Mouse (Mus musculus) WW6 (cell line): ENCODE measurements at regions not wholly inside any gene's neighbourhood (a gene's known extent, or its start where the extent isn't known, plus 50 kb on each side); places are given as distances from the start of the nearest gene placed in this dataset.
"Not testable (repeated sequence)": the region's sequence is repeated elsewhere in the genome, so short reads cannot be mapped to it uniquely, and the experiment has no call there.

ENCODE experiments used
- DNase-seq: peaks from one replicate; pipeline ENCODE4 v3.0.0-alpha.2; 2013; ENCODE audit warnings: low read depth, low spot score

DNA sequence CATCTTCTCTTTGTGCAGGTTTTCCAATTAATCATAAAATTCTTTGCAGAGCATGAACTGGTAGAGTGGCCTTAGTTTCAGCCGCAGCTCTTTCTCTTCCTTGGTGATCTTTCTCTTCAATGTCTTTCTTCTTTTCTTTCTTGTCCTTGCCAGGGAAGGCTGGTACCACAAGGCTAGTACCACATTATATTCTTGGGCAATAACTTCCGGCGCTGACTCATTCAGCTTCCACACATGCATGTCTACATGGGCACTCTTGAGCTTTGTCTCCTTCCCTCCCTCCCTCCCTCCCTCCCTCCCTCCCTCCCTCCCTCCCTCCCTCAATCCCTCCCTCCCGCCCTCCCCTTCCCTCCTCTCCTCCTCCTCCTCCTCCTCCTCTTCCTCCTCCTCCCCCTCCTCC, 98.1 kb upstream of the Pwp1 start:
- not testable (repeated sequence) for DNase-seq

DNA sequence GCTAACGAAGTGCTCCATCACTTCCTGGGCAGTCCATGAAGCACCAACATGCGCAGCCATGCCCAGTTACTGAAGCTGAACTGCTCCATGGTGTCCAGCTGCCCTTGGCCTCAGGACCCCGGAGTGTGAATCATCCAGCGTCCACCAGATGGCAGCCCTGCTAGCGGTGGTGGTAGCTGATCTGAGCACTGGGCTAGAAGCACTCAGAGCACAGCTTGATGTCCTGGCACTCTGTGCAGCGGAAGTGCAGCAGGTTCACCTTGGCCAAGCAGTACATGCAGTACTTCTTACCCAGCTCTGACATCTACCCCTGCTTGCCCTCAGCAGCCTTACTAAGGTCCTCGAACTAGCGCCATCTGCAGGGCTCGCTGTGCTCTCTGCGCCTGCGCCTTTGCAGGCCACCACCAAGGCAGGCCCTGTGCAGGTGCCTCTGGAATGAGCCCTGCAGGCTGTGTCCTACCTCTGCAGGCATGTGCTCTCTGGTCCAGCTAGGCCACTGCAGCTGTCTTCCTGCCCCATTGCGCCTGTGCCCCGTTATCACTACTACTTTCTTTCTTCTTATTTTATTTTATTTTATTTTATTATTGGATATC, 97.4 kb upstream of the Pwp1 start:
- peak; percentile 0 for DNase-seq

DNA sequence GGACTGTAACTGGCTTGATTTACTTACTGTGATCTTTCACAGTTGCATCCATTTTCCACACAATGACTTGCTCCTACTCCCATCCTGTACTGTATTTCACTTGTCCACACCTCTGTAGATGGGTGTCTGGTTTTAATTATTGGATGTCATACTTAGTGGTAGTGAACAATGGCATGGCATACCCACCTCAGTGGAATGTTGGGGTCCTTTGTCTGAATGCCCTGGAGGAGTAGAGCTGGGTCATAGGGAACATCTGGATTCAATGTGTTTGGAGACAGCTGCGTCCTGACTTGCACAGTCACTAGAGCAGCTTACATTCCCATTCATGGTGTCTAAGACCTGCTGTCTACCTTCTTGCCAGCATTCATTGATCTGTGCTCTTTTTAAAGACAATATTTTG, 91.5 kb upstream of the Pwp1 start:
- DNase-seq: no peak

DNA sequence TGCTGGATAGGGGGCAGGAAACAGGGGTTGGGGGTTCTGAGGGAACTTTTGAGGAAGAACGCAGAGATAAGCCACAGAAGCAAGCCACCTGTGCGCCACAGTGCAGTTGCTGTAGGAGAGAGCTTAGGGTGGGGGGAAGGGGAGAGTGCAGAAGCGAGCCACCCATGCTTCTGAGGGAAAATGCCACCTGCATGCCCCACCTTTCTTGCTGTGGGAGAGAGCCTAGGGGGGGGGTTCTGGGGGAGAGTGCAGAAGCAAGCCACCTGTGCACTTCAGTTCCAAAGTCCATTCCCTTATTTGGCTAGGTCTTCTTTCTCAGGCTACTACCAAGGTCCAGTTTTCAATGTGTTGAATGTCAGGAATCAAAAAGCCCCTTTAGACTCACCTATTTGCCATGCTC, 90.3 kb upstream of the Pwp1 start:
- DNase-seq: no peak

DNA sequence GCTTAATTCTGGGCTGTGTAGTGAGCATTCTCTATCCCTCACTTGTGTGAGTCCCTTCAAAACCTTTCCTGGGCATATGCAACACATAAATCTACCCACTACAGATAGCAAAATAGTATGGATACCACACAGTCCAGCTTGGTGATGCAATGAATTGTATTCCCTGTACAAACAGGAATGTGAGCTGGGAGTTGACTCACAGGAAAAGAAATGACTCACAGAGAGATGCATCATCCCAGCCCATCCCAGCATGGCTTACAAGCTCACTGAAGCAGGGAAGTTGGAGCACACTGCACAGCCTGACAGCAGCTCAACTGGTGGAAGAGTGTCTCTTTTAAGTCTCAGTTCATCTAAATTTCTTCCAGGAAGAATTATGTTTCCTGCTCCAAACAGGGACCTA, 89.7 kb upstream of the Pwp1 start:
- not testable (repeated sequence) for DNase-seq

DNA sequence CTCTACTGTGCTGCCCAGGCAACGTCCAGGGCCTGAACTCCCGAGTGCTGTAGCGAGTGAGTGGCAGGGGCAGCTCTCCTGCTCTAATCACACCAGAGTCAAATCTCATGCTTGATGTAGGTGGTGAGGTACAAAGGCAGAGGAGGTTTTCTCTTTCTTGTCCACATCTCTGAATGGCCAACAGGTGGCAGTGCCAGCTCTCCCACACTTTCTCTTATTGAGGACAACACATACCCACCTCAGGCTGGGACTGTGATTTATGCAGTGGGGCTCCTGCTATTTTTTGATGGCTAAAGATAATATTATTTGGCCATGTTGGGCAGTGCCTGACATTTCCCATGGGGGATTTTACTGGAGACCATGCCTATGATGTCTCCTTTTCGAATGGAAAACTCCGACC, 87.3 kb upstream of the Pwp1 start:
- no peak for DNase-seq

DNA sequence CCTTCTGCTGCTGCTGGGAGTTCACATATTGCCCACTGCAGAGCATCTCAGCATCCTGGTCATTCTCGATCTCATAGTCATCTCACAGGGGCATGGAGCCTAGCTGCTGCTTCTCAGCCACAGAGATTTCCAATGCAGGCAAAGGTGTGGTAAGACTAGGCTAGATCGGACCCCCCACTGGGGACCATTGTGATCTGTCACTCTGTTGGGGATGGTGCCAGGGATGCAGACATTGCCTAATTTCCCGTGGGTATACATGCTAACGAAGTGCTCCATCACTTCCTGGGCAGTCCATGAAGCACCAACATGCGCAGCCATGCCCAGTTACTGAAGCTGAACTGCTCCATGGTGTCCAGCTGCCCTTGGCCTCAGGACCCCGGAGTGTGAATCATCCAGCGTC, 83.9 kb upstream of the Pwp1 start:
- DNase-seq: not testable (repeated sequence)

DNA sequence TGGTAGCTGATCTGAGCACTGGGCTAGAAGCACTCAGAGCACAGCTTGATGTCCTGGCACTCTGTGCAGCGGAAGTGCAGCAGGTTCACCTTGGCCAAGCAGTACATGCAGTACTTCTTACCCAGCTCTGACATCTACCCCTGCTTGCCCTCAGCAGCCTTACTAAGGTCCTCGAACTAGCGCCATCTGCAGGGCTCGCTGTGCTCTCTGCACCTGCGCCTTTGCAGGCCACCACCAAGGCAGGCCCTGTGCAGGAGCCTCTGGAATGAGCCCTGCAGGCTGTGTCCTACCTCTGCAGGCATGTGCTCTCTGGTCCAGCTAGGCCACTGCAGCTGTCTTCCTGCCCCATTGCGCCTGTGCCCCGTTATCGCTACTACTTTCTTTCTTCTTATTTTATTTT, 83.5 kb upstream of the Pwp1 start:
- peak; percentile 3 for DNase-seq

DNA sequence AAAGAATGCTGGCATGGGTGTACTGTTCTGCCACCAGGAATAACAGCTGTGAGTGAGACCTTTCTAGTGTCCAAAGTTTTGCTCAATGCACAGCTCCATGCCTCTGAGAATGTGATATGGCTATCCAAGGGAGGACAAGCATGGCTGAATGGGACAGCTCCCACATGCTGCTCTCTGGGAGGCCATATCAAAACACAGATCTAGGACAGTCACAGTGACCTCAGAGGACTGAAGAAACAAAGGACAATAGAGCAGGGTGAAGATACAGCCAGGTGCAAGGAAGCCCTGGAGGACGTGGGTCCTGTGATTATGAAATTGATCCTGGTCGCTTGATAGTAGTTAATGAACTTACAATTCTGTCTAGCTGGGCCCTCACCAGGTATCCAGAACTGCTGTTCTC, 79.7 kb upstream of the Pwp1 start:
- not testable (repeated sequence) for DNase-seq

DNA sequence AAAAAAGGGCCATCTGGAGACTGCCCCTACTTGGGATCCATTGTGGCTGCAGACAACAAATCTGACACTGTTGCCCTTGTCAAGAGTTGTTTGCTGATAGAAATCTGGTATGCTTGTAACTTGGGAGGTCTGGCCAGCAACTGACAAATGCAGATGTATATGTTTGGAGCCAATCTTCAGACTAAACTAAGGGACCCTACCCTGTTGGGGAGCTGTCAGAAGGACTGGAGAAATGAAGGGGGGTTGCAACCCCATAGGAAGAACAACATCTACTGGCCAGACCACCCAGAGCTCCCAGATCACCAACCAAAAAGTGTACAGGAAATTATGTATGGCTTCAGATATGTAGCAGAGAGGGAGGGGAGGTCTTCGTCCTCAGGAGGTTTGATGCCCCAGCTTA, 54.3 kb upstream of the Pwp1 start:
- DNase-seq: no peak
